Mouse (Mus musculus) kidney, adult 2 months (tissue): ENCODE data around the gene Tasp1.

ENCODE experiments used
- CTCF ChIP-seq: fragments of 200-500 bp; conservative IDR thresholded peaks from 2 replicates; pipeline ENCODE4 v1.5.1; 2011; ENCODE audit warnings: low read depth, mild to moderate bottlenecking, control low read depth, low read length, moderate library complexity, mixed read lengths; ENCODE audit not compliant: insufficient read depth, insufficient read length
- POLR2A ChIP-seq: fragments of 200-500 bp; IDR thresholded peaks from one replicate; pipeline ENCODE4 v1.6.1; 2011; ENCODE audit warnings: low read depth, low read length, control low read depth

DNA sequence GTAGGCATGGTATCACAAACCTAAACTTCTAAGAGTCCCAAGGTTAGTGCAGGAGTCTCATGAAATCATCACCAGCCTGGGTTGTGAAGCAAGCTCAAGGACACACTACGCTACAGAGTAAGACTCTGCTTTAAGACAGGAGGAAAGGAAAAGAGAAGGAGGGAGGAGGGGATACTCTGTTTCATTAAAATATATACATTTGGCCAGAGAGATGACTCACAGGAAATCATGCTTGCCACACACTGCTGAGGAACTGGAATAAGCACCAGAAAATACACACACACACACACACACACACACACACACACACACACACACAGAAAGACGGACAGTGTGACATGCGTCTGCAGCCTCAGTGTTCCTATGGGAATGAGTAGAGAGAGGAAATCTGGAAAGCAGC is 59.2 kb downstream of the Tasp1 start:
- no peak for TF ChIP-seq CTCF
- no peak for TF ChIP-seq POLR2A
